8 mouse cellular contexts compared by ENCODE assay signal in the genomic region with DNA sequence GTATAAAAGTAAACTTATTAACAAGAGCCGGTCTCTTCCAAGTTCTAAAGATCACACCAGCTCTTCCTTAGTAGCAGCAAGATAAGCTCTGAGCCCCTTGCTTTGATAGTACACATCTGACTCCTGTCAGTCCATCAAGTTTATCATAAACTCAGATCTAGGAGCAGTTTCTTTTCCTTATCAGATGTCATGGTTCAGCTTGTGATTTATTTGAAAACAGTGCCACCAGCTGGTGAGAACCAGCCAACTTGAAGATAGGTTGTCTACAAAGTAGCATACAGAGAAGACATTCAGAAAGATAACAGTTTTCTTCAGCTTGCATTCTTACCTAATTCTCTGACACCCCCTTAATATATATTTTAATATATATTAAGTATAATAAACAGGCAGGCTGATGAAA. TPM values are rescaled to one million over a fixed set of nuclear protein-coding genes. Genes with fewer than 3 reads are reported as not detected.
DNase-seq lines count a peak whose midpoint lies in the region; TF ChIP-seq lines count a peak whose summit lies in the region.

No protein-coding gene starts in this region.

- DNase-seq in adrenal gland, adult (ENCODE audit: inconsistent age in 2 of 2, low spot score in 1 of 2): peak; percentile 58 to 88
- DNase-seq in adrenal gland, postnatal 4 days (ENCODE audit: low spot score in 2 of 2): no peak
- DNase-seq in right cerebral cortex, adult 18-20 months: peak; percentile 54
- no peak for DNase-seq in right cerebral cortex, postnatal 25 days
- DNase-seq in kidney, adult 9 months: peak; percentile 78
- DNase-seq in lung, adult 2 months: peak; percentile 34
- peak; percentile 81 for DNase-seq in splenic B cell, adult 2 months (ENCODE audit: low read depth, low spot score)

- peak; percentile 19; the same call in 1 of the 2 replicates for TF ChIP-seq CTCF in cortical plate, adult 2 months (IDR thresholded peaks at IDR 0.05; ENCODE audit: extremely low read depth, insufficient read depth, low read length)
- TF ChIP-seq CTCF in lung, adult 2 months (IDR thresholded peaks at IDR 0.05; ENCODE audit: insufficient read depth, low read length): no peak

- no peak overlapping the region for H3K4me3 ChIP-seq in cortical plate, adult 2 months (ENCODE audit: insufficient read depth, low read length)
- H3K4me3 ChIP-seq in lung, adult 2 months (replicated peaks; ENCODE audit: extremely low read depth, low read depth, low read length): no peak overlapping the region

- 39% methylated on average over 1 of the region's 1 CpGs for WGBS in lung, adult 2 months

- H3K27me3 ChIP-seq in splenic B cell, adult 2 months (ENCODE audit: control insufficient read depth, insufficient read depth, low read length, poor library complexity, severe bottlenecking): no peaks in the 10 kb centered on the region

- peaks cover 3% of the 10 kb centered on the region for H3K36me3 ChIP-seq in splenic B cell, adult 2 months (ENCODE audit: control insufficient read depth, insufficient read depth, low read length, poor library complexity, severe bottlenecking)

- H3K27ac ChIP-seq in cortical plate, adult 2 months (ENCODE audit: insufficient read depth, low read length): no peak overlapping the region

- no peaks in the 10 kb centered on the region for H3K4me1 ChIP-seq in cortical plate, adult 2 months (ENCODE audit: control insufficient read depth, insufficient read depth, low read length)
- H3K4me1 ChIP-seq in lung, adult 2 months (ENCODE audit: control insufficient read depth, insufficient read depth, low read length): peaks cover 13% of the 10 kb centered on the region

- TF ChIP-seq POLR2A in cortical plate, adult 2 months (IDR thresholded peaks at IDR 0.05; ENCODE audit: extremely low read depth, insufficient read depth, low read length): no peak
- no peak for TF ChIP-seq POLR2A in lung, adult 2 months (IDR thresholded peaks at IDR 0.05; ENCODE audit: borderline replicate concordance, extremely low read depth, low read depth, low read length)

RNA-seq across cellular contexts. Expression of gene Eif2s2, which starts 37.4 kb away (rescaled TPM):
- 100 to 1,000 TPM; 133 to 138 TPM for total RNA-seq in adrenal gland, postnatal 4 days (2021)
- polyA plus RNA-seq in cortical plate, adult 2 months (2012; rRNA removed): 36.2 and 36.5 TPM in 2 replicates
- polyA plus RNA-seq in lung, adult 2 months (2012; rRNA removed): 4.8 and 9.0 TPM in 2 replicates

Comparison
In these comparisons a context has a peak if more than half of its experiments do, and no peak if none do; other contexts are left out.
1. DNase-seq: peak in adrenal gland, adult (2 of 2), right cerebral cortex, adult 18-20 months (single experiment), kidney, adult 9 months (single experiment), lung, adult 2 months (single experiment) and splenic B cell, adult 2 months (single experiment); none in adrenal gland, postnatal 4 days (0 of 2) and right cerebral cortex, postnatal 25 days (single experiment).